Mouse (Mus musculus) neutrophil, adult 5-6 weeks (primary cell): ENCODE results near the gene Foxn3. TPM values are rescaled to one million over a fixed set of nuclear protein-coding genes. Genes with fewer than 3 reads are reported as not detected.

Source experiments
- ATAC-seq: fragments of 151-379, 151-347 bp; 2 replicates; pipeline ENCODE4 v1.8.0; 2017; ENCODE audit warnings: mild to moderate bottlenecking, moderate TSS enrichment; ENCODE audit not compliant: insufficient number of reproducible peaks, poor library complexity, low FRiP score, severe bottlenecking; ENCODE audit errors: extremely low read depth
- total RNA-seq: library from RNA; stranded (forward); fragments of 200-1000 nt; gene quantifications from 2 replicates; pipeline ENCODE4 v1.2.3, GENCODE M21; 2017

Gene Foxn3
- total RNA-seq, 1 experiment from 2014 or later: 92.8 TPM

GRCm38 (mm10) chr12:99490216-99490615, 73.2 kb downstream of the Foxn3 start:
- no peak for ATAC-seq

DNA sequence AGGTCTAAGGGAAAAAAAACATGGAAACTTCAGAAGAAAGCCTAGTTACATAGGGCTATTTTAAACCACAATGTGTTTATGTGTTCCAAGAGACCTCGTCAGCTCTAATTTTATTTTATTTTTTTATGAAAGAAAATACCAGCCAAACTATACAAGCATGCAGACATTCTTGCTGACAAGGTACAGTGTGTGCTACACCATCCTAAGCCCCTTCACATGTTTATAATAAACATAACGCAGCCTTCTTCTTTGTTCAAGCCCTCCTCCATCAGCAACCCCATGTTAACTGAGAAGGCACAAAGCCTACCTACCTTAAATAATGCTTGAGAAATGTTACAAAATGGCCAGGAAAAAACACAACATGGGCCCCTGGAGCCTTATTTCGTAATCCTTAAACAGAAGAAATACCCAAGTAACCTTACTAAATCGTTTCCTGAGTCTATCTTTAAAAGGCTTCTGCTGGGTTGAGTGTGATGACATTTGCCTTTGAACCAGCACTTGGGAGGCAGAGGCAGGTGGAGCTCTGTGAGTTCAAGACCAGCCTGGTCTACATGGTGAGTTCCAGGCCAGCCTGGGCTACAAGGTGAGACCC, 74.3 kb downstream of the Foxn3 start:
- ATAC-seq: no peak

GRCm38 (mm10) chr12:99480372-99480771, 83.0 kb downstream of the Foxn3 start:
- ATAC-seq: 0 out of 2 replicates have a peak, but pooled peaks have one; percentile 13

DNA sequence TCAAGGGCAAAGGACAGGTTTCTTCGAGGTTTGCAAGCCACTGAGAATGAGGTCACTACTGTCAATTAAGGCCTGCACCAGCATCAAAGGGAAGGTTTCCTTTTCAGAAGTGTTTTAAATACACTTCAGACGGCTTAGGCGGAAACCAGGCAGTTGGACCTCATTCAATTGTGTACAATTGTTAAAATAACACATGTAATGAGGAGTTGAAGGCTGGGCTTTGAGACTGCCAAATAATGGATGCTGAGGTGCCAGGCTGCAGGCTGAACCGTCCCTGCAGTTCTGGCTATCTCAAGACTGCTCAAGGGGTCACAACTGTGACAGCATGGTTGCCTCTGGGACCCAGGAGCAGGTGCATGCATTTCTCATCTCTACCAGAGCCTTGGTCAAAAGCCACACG, 89.2 kb downstream of the Foxn3 start:
- no peak for ATAC-seq

GRCm38 (mm10) chr12:99473406-99474133, 89.8 kb downstream of the Foxn3 start:
- ATAC-seq: no peak

DNA sequence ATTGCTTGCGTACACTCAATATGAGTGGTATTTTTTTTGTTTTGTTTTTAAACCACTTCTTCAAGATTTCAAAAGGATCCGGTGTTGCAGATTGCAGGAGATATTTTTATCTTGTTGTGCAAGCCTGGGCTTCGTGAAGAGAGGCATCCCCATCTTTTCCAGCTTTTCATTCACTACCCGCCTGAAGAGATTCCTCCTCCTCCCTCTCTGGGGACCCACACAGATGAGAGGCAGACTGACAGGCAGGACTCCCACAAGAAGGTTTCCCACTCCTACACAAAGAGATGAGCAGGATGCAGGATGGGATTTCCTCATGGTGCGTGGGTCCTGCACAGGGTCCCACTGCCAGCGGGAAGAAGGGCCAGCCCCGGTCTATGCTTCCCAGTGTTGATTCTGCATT, 92.0 kb downstream of the Foxn3 start:
- no peak for ATAC-seq

GRCm38 (mm10) chr12:99467884-99468311, 95.5 kb downstream of the Foxn3 start:
- ATAC-seq: peak; percentile 74

DNA sequence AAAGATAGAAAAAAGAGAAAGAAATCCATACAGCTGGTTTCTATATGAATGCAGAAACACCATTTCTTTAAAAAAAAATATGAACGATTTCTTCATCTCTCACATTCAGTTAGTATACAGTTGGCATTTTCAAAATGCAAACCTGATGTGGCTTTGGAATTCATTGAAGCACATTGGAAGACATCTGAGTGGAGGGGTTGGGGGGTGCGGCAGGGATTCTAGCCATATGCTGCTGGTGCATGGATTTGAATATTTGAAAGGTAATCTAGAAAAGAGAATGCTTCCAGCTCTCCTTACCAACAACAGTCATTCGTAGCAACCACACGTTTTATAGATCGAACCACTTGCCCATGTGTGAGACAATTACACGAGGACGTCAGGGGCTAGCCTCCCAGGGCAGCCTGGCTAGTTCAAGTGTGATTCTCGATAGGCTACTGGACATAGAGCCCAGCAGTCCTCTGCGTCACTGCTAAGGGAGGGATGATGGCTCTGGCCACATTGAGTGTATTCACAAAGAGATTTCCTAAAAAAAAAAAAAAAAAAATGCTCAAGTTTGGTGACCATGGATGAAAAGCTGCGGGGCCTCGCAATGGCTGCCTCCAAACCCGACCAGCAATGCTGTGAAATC, 96.0 kb downstream of the Foxn3 start:
- ATAC-seq: no peak

DNA sequence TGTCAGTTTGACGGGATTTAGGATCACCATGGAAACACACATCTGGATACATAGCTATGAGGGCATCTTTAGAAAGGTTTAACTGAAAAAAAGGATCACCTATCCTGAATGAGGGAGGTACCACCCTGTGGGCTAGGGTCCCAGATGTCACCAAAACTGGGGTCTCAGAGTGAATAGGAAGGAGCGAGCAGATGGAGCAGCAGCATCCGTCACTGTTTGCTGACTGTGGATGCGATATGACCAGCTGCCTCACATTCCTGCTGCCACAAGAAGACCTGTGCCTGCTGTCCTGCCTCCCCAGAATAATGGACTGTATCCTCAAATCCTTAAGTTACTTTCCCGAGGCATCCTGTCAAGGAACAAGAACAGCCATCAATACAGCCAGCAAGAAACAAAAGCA, 97.0 kb downstream of the Foxn3 start:
- ATAC-seq: no peak

DNA sequence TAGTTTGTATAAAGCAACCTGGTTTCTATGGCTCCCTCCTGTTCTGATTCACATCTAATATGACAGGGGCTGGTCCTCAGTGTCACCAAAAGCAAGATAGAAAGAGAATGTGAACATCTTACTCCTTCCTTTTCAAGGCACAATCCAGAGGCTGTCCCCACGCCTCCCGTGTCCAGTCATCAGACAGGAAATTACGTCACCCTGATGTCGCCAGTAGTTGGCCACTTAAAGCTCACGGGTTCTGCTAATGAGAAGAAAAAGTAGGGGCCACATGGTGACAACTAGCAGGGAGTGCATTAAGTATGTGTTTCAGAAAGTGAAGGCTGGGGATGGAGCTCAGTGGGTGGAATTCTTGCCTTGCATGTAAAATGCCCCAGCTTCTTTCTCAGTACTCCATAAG, 99.1 kb downstream of the Foxn3 start:
- peak; percentile 52; the same call in 1 of the 2 replicates for ATAC-seq

DNA sequence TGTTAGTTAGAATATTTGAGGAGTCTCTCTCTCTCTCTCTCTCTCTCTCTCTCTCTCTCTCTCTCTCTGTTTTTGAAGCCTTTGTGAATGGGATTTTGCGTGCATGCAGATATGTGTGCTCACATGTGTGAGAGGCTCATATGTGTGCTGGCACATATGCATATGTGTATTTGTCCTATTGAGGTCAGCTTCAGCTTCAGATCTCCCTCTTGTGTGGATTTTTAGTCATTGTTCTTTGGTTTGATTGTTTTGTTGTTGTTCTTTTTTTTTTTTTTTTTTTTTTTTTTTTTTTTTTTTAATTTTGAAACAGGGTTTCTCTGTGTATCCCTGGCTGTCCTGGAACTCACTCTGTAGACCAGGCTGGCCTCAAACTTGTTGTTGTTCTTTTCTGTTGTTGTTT, 100.5 kb downstream of the Foxn3 start:
- no peak for ATAC-seq

- ATAC-seq: no peak
Measured at GRCm38 (mm10) chr12:99462302-99462701, 101.1 kb downstream of the Foxn3 start.

DNA sequence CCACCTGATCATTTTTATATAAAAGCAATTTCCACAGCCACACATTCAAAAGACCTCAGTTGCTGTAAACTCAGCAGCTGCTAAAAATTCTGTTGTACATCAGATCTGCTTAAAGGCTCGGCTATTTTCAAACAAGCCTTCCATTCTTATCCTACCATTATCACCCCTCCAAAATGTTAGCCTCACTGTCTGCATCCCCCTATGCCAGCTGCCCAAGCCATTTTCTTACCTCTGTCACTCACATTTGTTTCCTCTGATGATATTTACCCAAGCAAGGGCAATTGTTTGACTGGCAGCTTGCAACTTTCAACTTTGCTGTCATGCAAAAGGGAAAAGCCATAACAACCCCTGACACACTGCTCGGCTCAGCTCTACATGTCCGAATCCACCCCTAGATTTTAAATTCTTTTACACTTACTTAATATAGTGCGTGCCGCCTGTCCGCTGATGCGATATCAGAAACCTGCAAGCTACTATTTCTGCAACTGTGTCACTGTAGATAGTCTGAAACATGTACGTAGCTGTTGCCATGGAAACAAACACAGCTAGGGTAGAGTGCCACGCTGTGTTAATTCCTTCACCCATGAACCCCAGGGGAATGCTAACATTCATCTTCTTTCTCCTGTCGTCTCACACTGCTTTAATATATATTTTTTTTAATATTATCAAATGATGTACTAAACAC, 105.7 kb downstream of the Foxn3 start:
- peak; percentile 74 for ATAC-seq

DNA sequence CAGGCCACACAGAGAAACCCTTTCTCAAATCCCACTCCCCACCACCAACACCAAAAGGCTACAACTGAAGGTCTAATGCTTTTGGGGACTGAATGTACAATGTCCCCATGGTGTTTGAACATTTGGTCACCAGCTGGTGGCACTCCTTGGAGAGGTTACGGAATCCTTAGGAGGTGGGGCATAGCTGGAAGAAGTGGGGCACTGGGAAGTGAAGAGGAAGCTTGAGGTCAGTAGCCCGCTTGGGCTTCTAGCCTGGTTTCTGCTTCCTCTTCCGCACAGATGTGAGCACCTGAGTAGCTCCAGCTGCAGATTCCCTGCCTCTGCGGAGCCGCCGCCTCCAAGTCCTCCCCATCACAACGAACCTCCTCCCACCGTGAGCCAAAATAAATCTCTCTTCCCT, 107.8 kb downstream of the Foxn3 start:
- ATAC-seq: 0 out of 2 replicates have a peak, but pooled peaks have one; percentile 24

DNA sequence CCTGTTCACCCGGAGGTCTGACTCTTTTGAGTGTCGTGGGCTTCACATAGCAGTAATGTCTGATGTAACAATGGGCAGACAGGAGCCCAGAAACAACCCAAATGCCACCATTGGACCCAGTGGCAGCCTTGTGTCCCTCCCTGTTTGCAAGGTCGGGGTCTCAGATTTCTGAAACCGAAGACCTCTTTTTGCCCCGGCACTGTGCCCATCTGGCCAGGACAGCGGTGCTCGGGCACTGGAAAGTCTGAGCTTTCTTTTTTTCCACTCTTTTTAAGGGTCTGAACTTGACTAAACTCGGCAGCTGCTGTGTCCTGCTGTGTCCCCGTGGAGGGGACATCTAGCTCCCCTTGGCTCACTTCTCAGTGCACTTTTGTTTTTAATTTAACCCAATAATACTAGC, 109.0 kb downstream of the Foxn3 start:
- ATAC-seq: no peak

DNA sequence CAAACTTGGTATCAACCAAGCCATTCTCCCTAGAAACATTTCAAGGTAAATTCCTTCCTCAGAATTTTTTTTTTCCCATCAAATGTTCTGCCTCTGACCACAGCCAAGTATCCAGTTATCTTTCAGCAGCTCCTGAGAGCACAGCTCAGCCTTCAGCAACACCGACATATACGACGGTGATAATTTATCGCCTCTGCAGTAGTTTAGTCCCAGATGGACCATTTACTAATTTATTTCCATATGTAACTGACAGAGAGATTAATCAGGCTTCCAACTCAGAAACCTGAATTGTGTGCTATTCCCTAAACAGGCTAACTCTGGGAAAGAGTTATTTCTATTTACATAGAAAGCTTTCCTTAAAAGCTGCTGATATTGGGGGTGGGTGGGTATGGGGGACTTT, 109.6 kb downstream of the Foxn3 start:
- ATAC-seq: no peak

- ATAC-seq: no peak
Measured at GRCm38 (mm10) chr12:99450076-99450475, 113.3 kb downstream of the Foxn3 start.

- no peak for ATAC-seq
Measured at GRCm38 (mm10) chr12:99447791-99448190, 115.6 kb downstream of the Foxn3 start.

GRCm38 (mm10) chr12:99445018-99445674, 118.2 kb downstream of the Foxn3 start:
- no peak for ATAC-seq
